Mouse (Mus musculus): ENCODE results near the gene Dennd4a. TPM values are rescaled to one million over a fixed set of nuclear protein-coding genes. Genes with fewer than 3 reads are reported as not detected.
A peak's percentile ranks its signal among the peaks of the same experiment; 100 is the strongest.

The Dennd4a gene
- polyA plus RNA-seq, 1 experiment from 2014 or later: 7.6 TPM

DNA sequence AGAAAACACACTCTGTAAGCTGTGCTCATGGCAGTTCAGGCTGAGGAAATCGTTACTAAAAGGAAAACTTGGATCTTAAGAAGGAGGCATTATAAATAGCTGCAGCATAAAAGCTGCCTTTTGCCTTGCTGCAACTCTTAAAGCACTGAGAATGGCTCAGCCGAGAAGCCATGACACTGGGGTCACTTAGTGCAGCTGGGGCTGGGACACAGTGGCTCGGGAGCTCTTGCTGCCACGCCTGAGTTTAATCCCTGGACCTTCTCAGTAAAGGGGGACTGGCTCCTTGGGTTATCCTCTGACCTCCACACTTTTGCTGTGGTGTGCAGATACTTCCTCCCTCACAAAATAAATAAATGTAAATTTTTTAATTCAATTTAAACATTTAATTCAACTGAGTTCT is 91.7 kb downstream of the Dennd4a start:
- Histone ChIP-seq H3K27me3 (no peaks in the 10 kb centered on the region), H3K4me2 (no peak overlapping the region), H3K4me1 (no peaks in the 10 kb centered on the region), H3K9me3 (no peaks in the 10 kb centered on the region), H3K27ac (no peak overlapping the region), H3K9ac (no peak overlapping the region), H3K4me3 (no peak overlapping the region), H3K36me3 (peaks cover 18% of the 10 kb centered on the region; the same call in 1 of the 2 replicates)
- ATAC-seq (ENCODE audit: insufficient number of reproducible peaks, low FRiP score, low TSS enrichment, low read depth): no peak
- 40% methylated on average over 4 of the region's 4 CpGs for WGBS

DNA sequence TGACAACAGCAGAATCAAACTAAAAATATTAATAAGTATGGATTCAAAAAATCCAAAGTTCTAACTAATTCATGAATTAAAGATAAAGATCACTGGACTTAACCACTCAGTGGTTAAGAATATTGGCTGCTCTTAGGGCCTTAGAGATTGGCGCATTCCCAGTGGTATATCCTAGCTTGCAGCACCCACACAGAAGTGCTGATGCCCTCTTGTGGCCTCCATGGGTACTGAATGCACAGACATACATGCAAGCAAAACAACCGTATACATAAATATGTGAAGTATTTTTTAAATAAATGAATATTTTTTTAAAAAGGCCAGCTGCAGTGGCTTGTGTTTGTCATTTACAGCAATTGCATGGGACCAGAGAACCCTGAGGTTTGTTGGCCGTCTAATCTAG is 92.2 kb downstream of the Dennd4a start:
- WGBS: 67% methylated on average over 3 of the region's 3 CpGs
- Histone ChIP-seq H3K4me2 (no peak overlapping the region), H3K9me3 (no peaks in the 10 kb centered on the region), H3K27me3 (no peaks in the 10 kb centered on the region), H3K9ac (no peak overlapping the region), H3K36me3 (peaks cover 14% of the 10 kb centered on the region; the same call in 1 of the 2 replicates), H3K4me3 (no peak overlapping the region), H3K4me1 (no peaks in the 10 kb centered on the region), H3K27ac (no peak overlapping the region)
- no peak for ATAC-seq (ENCODE audit: insufficient number of reproducible peaks, low FRiP score, low TSS enrichment, low read depth)

DNA sequence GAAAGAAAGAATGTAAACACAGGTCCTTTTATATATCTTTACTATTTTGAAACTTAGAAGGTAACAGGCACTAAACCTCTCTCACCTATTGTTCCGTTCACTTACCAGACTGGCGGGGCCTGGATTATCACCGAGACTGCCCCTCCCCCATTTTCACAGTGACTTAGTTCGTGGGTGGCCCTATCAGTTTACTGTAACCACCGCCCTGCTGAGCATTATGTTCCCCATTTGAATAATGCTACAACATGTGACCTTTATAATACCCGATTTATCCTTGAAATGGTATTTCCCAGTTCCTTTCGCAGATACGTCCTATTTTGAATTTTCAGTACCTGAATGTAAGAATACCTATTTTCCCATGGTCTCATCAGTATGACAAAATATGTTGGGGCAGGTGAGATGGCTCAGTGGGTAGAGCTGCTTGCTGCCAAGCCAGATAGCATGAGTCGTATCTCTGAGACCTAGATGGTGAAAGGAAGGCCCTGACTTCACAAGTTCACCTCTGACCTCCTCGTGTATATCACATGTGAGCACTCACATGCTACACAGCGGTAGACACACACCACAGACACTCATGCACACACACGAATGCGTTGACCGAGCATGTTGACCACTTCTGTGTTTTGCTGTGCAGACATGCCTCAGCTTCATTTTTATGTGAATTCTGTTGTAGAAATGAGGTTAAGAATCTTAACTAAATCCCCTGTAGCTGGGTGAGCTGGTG is 93.9 kb downstream of the Dennd4a start:
- H3K27me3 ChIP-seq: no peaks in the 10 kb centered on the region
- H3K9me3 ChIP-seq: no peaks in the 10 kb centered on the region
- peaks cover 7% of the 10 kb centered on the region; the same call in 1 of the 2 replicates for H3K36me3 ChIP-seq
- no peak overlapping the region for H3K27ac ChIP-seq
- no peak overlapping the region for H3K9ac ChIP-seq
- 86% methylated on average over 14 of the region's 14 CpGs for WGBS
- H3K4me1 ChIP-seq: no peaks in the 10 kb centered on the region
- H3K4me3 ChIP-seq: no peak overlapping the region
- no peak for ATAC-seq (ENCODE audit: insufficient number of reproducible peaks, low FRiP score, low TSS enrichment, low read depth)
- H3K4me2 ChIP-seq: no peak overlapping the region

DNA sequence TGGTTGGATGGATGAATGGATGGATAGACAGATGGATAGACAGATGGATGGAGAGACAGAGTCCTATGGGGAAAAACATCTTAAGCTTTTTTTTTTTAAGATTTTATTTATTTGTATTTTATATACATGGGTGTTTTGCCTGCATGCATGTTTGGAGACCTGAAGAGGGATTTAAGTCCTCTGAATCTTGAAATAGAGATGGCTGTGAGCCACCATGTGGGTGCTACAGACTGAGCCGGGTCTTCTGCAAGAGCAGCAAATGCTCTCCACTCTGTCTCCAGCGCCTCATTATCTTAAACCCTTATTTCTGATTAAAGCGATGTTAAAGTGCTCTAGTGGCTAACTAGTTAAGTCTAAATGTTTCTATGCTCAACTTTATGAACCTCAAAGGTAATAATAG is 96.3 kb downstream of the Dennd4a start:
- Histone ChIP-seq H3K27ac (no peak overlapping the region), H3K4me1 (no peaks in the 10 kb centered on the region), H3K9ac (no peak overlapping the region), H3K36me3 (peaks cover 15% of the 10 kb centered on the region; the same call in 1 of the 2 replicates), H3K4me2 (no peak overlapping the region), H3K4me3 (no peak overlapping the region), H3K9me3 (no peaks in the 10 kb centered on the region), H3K27me3 (no peaks in the 10 kb centered on the region)
- no peak for ATAC-seq (ENCODE audit: insufficient number of reproducible peaks, low FRiP score, low TSS enrichment, low read depth)
- WGBS: 90% methylated on average over 3 of the region's 3 CpGs

DNA sequence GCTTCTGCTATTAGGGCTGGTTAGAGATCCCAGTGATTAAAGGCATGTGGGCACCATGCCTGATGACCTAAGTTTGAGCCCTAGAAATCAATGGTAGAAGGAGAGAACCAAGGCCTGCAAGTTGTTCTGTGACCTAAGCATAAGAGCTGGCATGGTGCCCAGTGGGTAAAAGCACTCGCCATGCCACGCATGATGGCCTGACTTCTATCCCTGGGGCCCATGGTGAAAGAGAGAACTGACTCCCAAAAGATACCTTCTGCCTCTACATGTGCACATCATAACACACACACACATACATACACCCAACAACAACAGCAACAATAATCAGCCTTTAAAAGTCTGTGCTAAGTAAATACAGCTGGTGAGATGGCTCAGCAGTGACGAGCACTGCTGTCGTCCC is 102.3 kb downstream of the Dennd4a start:
- no peak for ATAC-seq (ENCODE audit: insufficient number of reproducible peaks, low FRiP score, low TSS enrichment, low read depth)
- H3K4me2 ChIP-seq: no peak overlapping the region
- no peaks in the 10 kb centered on the region for H3K9me3 ChIP-seq
- H3K9ac ChIP-seq: no peak overlapping the region
- H3K27ac ChIP-seq: no peak overlapping the region
- H3K27me3 ChIP-seq: no peaks in the 10 kb centered on the region
- H3K4me1 ChIP-seq: no peaks in the 10 kb centered on the region
- 94% methylated on average over 4 of the region's 4 CpGs for WGBS
- peaks cover 14% of the 10 kb centered on the region for H3K36me3 ChIP-seq
- H3K4me3 ChIP-seq: no peak overlapping the region

DNA sequence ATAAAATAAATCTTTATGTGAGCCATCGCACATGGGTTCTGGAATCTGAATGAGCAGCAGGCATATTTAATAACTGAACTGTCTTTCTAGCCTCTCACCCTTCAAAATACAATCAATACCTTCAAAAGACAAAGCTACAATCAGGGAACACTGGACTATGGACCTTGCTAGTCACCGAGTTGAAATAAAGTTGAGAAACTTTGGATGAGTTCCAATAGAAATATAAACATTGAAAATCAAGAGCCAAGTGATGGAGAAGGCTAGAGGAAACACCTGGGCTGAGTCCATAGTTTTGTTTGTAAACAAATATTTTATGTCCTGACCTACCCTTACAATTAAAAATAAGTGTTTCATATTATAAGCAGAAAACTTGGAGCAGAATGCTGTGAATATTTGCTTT is 102.8 kb downstream of the Dennd4a start:
- H3K4me2 ChIP-seq: no peak overlapping the region
- no peaks in the 10 kb centered on the region for H3K9me3 ChIP-seq
- no peak overlapping the region for H3K9ac ChIP-seq
- H3K4me1 ChIP-seq: no peaks in the 10 kb centered on the region
- 73% methylated on average over 2 of the region's 2 CpGs for WGBS
- no peak for ATAC-seq (ENCODE audit: insufficient number of reproducible peaks, low FRiP score, low TSS enrichment, low read depth)
- H3K36me3 ChIP-seq: peaks cover 17% of the 10 kb centered on the region
- H3K4me3 ChIP-seq: no peak overlapping the region
- no peaks in the 10 kb centered on the region for H3K27me3 ChIP-seq
- no peak overlapping the region for H3K27ac ChIP-seq

DNA sequence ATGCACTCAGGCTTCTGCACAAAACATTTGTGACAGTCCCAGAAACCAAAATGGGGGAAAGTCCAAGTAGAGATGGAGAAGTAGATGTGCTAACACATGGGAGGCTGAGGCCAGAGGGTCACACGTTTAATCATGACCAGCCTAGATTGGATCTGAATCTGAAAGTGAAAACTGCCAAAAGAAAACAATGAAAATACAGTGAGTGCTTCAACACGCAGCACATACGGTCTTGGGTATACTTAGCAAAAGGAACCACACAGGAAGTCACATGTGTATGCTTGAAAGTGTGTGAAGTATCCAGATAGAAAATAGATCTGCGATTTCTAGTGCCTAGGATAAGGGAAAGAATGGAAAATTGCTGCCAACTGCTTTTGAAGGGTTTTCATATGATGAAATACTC is 103.5 kb downstream of the Dennd4a start:
- no peaks in the 10 kb centered on the region for H3K9me3 ChIP-seq
- H3K27ac ChIP-seq: no peak overlapping the region
- no peak overlapping the region for H3K4me3 ChIP-seq
- H3K36me3 ChIP-seq: peaks cover 17% of the 10 kb centered on the region
- ATAC-seq (ENCODE audit: insufficient number of reproducible peaks, low FRiP score, low TSS enrichment, low read depth): no peak
- H3K4me2 ChIP-seq: no peak overlapping the region
- no peak overlapping the region for H3K9ac ChIP-seq
- 72% methylated on average over 4 of the region's 4 CpGs for WGBS
- H3K27me3 ChIP-seq: no peaks in the 10 kb centered on the region
- no peaks in the 10 kb centered on the region for H3K4me1 ChIP-seq

DNA sequence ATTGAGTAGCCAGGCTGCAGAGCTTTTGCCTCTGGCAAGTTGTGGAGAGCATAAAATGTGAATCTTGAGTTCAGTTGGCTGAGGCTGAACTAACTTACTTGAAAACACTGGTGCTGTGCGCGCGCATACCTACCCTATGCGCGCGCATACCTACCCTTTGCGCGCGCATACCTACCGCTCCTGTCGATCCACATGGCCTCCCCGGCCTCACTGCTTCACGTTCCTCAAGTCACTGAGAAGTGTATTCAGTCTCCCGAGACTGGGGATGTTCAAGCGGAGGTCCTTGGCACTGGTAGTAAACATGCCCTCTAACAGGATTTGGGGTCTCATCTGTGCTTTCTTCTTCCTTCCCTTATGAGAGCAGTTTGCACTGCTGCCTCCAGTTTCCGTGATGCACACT is 107.4 kb downstream of the Dennd4a start:
- H3K36me3 ChIP-seq: peaks cover 7% of the 10 kb centered on the region
- H3K4me2 ChIP-seq: peak overlapping the region; percentile 32
- H3K9me3 ChIP-seq: no peaks in the 10 kb centered on the region
- H3K27ac ChIP-seq: no peak overlapping the region
- no peaks in the 10 kb centered on the region for H3K27me3 ChIP-seq
- no peaks in the 10 kb centered on the region for H3K4me1 ChIP-seq
- H3K4me3 ChIP-seq: peak overlapping the region; percentile 34
- WGBS: 39% methylated on average over 16 of the region's 16 CpGs
- no peak overlapping the region for H3K9ac ChIP-seq
- ATAC-seq (ENCODE audit: insufficient number of reproducible peaks, low FRiP score, low TSS enrichment, low read depth): no peak

DNA sequence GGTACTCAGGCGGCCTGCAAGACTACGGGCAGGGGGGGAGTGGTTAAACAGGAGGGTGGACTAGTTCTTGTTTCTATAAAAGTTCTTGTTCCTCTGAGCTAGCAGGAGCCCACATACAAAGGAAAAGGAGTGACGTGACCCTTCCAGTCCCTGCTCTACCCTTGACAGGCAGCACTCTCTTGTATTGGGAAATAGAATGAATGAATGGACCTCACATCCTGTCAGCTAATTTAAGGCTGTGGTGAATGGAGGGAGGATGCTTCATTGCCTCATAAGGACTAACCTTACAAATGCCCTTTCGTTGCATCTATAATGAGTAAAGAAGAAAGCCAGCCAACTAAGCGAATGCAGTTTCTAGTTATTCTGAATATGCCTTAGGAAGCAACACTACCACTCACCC is 114.6 kb downstream of the Dennd4a start:
- H3K36me3 ChIP-seq: no peaks in the 10 kb centered on the region

DNA sequence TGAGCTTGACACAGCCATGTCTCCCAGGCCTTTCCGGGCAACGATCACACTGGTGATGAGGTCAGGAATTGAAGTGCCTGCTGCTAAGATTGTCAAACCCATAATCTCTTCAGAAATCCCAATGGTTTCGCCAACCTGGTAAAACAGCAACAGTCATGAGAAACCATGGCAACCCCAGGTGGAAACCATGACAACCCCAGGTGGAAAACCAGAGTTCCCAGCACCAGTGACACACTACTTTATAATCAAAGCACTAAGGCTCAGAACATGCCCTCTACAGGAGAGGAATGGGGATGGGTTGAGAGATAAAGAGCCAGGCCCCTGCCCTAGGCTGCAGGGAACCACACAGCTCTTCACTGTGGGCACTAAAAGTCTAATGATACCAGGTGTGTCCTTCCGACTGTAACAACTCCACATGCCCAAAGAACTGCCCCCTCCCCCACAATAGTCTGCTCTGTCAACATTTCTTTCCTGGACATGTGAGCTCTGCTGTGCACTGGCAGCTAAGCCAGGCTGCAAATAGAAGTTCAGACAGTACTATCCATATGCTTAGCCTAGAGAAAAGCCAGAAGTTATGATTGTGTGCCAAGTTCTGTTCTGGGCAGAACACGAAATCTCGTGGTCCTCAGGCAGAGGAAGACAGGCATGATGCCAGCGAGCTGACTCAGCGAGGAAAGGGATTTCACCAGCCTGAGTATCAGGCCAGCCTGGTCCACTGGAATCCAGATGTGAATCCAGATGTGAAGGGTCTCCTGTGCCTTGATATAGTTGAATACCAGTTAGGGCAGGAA is 115.3 kb downstream of the Dennd4a start:
- peak overlapping the region; percentile 58; the same call in 1 of the 2 replicates for H3K27ac ChIP-seq

More for the DNA sequence above, 114.6 kb downstream of the Dennd4a start:
- H3K9me3 ChIP-seq: no peaks in the 10 kb centered on the region
- no peaks in the 10 kb centered on the region for H3K27me3 ChIP-seq
- H3K9ac ChIP-seq: no peak overlapping the region
- ATAC-seq (ENCODE audit: insufficient number of reproducible peaks, low FRiP score, low TSS enrichment, low read depth): no peak
- 68% methylated on average over 5 of the region's 5 CpGs for WGBS
- peaks cover 11% of the 10 kb centered on the region for H3K4me1 ChIP-seq
- no peak overlapping the region for H3K4me3 ChIP-seq
- H3K4me2 ChIP-seq: no peak overlapping the region
- peak overlapping the region; percentile 58; the same call in 1 of the 2 replicates for H3K27ac ChIP-seq

DNA sequence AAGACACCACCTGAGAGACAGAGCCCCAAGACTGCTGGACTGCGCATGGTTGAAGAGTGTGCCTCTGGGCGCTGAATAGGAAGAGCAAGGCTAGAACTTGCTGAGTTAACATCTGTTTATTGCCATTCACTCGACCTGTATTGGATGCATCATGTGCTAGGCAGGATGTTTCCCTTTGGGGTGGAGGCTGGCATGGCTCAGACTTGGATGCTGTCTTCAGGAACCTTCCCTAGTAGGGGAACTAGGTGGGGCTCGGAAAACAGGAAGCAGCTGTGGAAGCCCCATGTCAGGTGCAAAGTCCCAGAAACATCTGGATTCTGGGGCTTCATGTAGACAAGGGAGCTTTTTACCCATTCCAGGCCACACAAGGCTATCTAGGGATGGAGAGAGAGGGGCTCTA is 119.1 kb downstream of the Dennd4a start:
- Histone ChIP-seq H3K4me3 (no peak overlapping the region), H3K36me3 (no peaks in the 10 kb centered on the region), H3K27me3 (no peaks in the 10 kb centered on the region), H3K9ac (no peak overlapping the region), H3K4me1 (peaks cover 20% of the 10 kb centered on the region), H3K9me3 (no peaks in the 10 kb centered on the region), H3K4me2 (no peak overlapping the region), H3K27ac (no peak overlapping the region)
- ATAC-seq (ENCODE audit: insufficient number of reproducible peaks, low FRiP score, low TSS enrichment, low read depth): no peak
- 70% methylated on average over 4 of the region's 4 CpGs for WGBS

More for the DNA sequence above, 115.3 kb downstream of the Dennd4a start:
- H3K27me3 ChIP-seq: no peaks in the 10 kb centered on the region
- H3K9me3 ChIP-seq: no peaks in the 10 kb centered on the region
- H3K9ac ChIP-seq: no peak overlapping the region
- H3K4me1 ChIP-seq: peaks cover 11% of the 10 kb centered on the region
- WGBS: 54% methylated on average over 8 of the region's 8 CpGs
- ATAC-seq (ENCODE audit: insufficient number of reproducible peaks, low FRiP score, low TSS enrichment, low read depth): peak; percentile 56; the same call in 1 of the 2 replicates
- H3K4me3 ChIP-seq: no peak overlapping the region
- H3K36me3 ChIP-seq: no peaks in the 10 kb centered on the region
- no peak overlapping the region for H3K4me2 ChIP-seq

Measured in limb, embryonic 15.5 days (tissue).